Mouse (Mus musculus) kidney, adult 2 months (tissue): ENCODE data around the gene Abca3. TPM values are rescaled to one million over a fixed set of nuclear protein-coding genes. Genes with fewer than 3 reads are reported as not detected.
"Not testable (repeated sequence)": the region's sequence is repeated elsewhere in the genome, so short reads cannot be mapped to it uniquely, and the experiment has no call there.

Source experiments
- DNase-seq: peaks from one replicate; pipeline ENCODE4 v3.0.0; 2021
- H3K27ac ChIP-seq: fragments of 200-500 bp; 2 replicates; pipeline ENCODE4 v1.5.1; 2012; ENCODE audit warnings: low read depth, low read length, control low read depth, inconsistent platforms; ENCODE audit not compliant: insufficient read depth
- H3K27me3 ChIP-seq: fragments of 200-500 bp; replicated peaks from 2 replicates; pipeline ENCODE4 v1.6.1; 2012; ENCODE audit warnings: mild to moderate bottlenecking, moderate library complexity, low read length, inconsistent platforms; ENCODE audit not compliant: control insufficient read depth, insufficient read depth
- H3K36me3 ChIP-seq: fragments of 200-500 bp; 2 replicates; pipeline ENCODE4 v1.6.1; 2012; ENCODE audit warnings: mild to moderate bottlenecking, moderate library complexity, low read length, inconsistent platforms; ENCODE audit not compliant: control insufficient read depth, insufficient read depth
- H3K4me1 ChIP-seq: fragments of 200-500 bp; 2 replicates; pipeline ENCODE4 v1.6.1; 2011; ENCODE audit warnings: low read length; ENCODE audit not compliant: control insufficient read depth, insufficient read depth
- H3K4me3 ChIP-seq: fragments of 200-500 bp; 2 replicates; pipeline ENCODE4 v1.5.1; 2011; ENCODE audit warnings: mild to moderate bottlenecking, low read depth, low read length, control low read depth; ENCODE audit not compliant: insufficient read depth
- CTCF ChIP-seq: fragments of 200-500 bp; conservative IDR thresholded peaks from 2 replicates; pipeline ENCODE4 v1.5.1; 2011; ENCODE audit warnings: low read depth, mild to moderate bottlenecking, control low read depth, low read length, moderate library complexity, mixed read lengths; ENCODE audit not compliant: insufficient read depth, insufficient read length
- POLR2A ChIP-seq: fragments of 200-500 bp; IDR thresholded peaks from one replicate; pipeline ENCODE4 v1.6.1; 2011; ENCODE audit warnings: low read depth, low read length, control low read depth
- WGBS: fragments of 180-500 bp; shearing (Covaris S2); methylation state at CpG from one replicate; pipeline ENCODE4 v1.1.7; 2018; 5-methylcytosine and 5-hydroxymethylcytosine counted together
- polyA plus RNA-seq: library from polyadenylated mRNA; depleted of rRNA; stranded (reverse); fragments of >200 nt; gene quantifications from 2 replicates; pipeline ENCODE4 v1.2.3, GENCODE M21; 2012

The Abca3 gene
- polyA plus RNA-seq, 1 experiment = 214 TPM

DNA sequence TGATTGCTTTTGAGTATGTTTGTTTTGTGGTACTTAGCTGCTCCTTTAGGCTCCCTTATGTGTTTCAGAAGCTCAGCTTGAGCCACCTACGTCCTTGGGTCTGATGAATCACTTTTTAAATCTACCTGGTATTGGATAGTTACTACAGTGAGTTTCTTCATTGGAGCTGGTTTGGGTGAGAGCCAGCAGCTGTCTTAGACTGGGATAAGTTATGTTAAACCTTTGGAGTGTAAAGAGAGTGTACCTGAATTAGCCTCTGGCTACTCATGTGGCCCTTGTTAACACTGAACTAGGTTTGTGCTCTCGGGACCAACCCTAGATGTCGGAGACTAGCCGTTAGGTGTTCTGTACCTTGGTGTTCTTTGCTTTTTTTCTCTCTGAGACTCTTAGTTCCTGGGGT lies 71.4 kb downstream of the Abca3 start:
- DNase-seq = no peak
- H3K27ac ChIP-seq = no peak overlapping the region
- H3K27me3 ChIP-seq = no peaks in the 10 kb centered on the region
- no peak overlapping the region for H3K4me3 ChIP-seq
- H3K4me1 ChIP-seq = peaks cover 3% of the 10 kb centered on the region; the same call in 1 of the 2 replicates
- 77% methylated on average over 4 of the region's 4 CpGs for WGBS
- peaks cover 5% of the 10 kb centered on the region for H3K36me3 ChIP-seq
- TF ChIP-seq CTCF (no peak), POLR2A (no peak)

DNA sequence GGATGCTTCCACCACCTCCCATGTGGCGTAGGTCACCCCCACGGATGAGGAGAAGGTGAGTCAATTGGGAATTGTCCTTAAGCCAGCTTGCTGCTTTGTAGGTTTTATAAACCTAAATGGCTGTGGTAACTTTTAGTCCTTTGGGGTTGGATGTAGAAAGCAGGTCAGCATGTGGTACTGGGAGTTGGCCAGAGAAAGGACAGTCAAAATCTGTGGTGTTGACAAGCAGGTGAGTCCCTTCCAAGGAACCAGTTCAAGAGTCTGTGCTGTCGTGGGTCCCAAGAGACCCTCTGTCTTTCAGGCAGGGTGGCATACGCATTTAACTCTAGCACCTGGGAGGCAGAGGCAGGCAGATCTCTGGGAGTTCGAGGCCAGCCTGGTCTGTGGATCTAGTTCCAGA lies 72.7 kb downstream of the Abca3 start:
- no peaks in the 10 kb centered on the region for H3K27me3 ChIP-seq
- no peak overlapping the region for H3K27ac ChIP-seq
- 91% methylated on average over 5 of the region's 5 CpGs for WGBS
- no peak overlapping the region for H3K4me3 ChIP-seq
- no peak for DNase-seq
- H3K36me3 ChIP-seq = peaks cover 5% of the 10 kb centered on the region
- TF ChIP-seq CTCF = no peak
- TF ChIP-seq POLR2A = no peak
- H3K4me1 ChIP-seq = peaks cover 11% of the 10 kb centered on the region; the same call in 1 of the 2 replicates

DNA sequence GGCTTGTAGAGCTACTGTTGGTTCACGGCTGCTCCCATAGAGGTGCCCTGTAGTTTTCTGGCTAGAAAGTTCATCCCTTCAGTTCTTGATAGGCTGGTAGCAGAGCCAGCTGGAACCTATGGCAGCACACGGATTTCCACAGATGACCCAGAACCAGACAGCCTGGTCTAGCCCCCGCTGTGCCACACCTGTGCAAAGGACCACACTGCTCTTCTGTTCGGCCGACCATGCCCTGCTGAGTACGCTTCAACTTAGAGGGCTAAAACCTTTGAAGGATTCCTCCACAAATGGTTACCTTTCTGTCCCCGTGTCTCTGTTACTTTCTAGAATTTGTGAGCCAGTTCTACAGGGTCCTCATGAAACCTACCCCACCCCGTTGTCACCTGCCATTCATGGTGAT lies 73.6 kb downstream of the Abca3 start:
- H3K4me1 ChIP-seq = peaks cover 13% of the 10 kb centered on the region; the same call in 1 of the 2 replicates
- not testable (repeated sequence) for H3K27ac ChIP-seq, H3K4me3 ChIP-seq, H3K36me3 ChIP-seq, DNase-seq, H3K27me3 ChIP-seq
- WGBS = 94% methylated on average over 6 of the region's 8 CpGs

DNA sequence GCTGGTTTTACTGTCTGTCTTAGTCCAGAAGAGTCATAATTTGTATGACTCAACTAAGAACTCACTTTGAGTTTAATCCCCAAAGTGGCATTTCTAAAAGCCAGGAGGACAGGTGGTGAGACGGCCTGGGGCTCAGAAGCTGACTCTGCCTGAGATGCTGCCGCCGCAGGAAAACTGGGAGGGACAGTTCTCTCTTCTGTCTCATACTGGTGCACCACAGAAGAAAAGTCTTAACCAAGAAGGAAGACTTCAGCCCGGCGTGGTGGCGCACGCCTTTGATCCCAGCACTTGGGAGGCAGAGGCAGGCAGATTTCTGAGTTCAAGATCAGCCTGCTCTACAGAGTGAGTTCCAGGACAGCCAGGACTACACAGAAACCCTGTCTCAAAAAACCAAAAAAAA lies 74.2 kb downstream of the Abca3 start:
- 91% methylated on average over 7 of the region's 7 CpGs for WGBS
- DNase-seq = no peak
- Histone ChIP-seq H3K4me3 (no peak overlapping the region), H3K27ac (peak overlapping the region; percentile 37), H3K4me1 (peaks cover 13% of the 10 kb centered on the region; the same call in 1 of the 2 replicates), H3K27me3 (no peaks in the 10 kb centered on the region), H3K36me3 (peaks cover 3% of the 10 kb centered on the region; the same call in 1 of the 2 replicates)
- no peak for TF ChIP-seq CTCF
- TF ChIP-seq POLR2A = no peak

GRCm38 (mm10) chr17:24426471-24427169 lies 74.9 kb downstream of the Abca3 start, which contains the start of gene Eci1:
Eci1 (plus strand) TSS chr17:24426641.
- TF ChIP-seq CTCF = no peak
- TF ChIP-seq POLR2A = peak; percentile 93
- H3K4me3 ChIP-seq = peak within 1 kb of the TSS; percentile 79
- peak; percentile 99 for DNase-seq
- H3K27me3 ChIP-seq = no peaks in the 10 kb centered on the region
- under 1% methylated on average over 48 of the region's 48 CpGs for WGBS
- peak within 1 kb of the TSS; percentile 93 for H3K27ac ChIP-seq
- H3K4me1 ChIP-seq = peaks cover 13% of the 10 kb centered on the region; the same call in 1 of the 2 replicates
- no peaks in the 10 kb centered on the region; the same call in 1 of the 2 replicates for H3K36me3 ChIP-seq

DNA sequence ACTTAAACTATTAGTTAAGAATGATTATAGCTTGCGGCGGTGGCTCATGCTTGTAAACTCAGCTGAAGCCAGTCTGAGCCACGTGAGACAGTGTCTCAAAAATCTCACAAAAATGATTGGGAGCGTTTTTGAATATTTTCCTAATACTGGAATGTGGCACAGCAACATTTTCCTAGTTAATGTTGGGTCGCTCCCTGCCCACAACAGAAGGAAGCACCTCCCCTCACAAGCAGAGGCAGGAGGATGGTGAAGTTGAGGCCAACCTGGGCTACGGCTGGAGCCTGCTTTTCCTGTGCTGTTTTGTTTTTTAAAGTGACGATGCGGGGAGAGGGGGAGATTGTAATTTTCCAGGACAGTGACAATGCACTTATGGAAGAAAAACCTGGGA lies 75.4 kb downstream of the Abca3 start:
- 2% methylated on average over 8 of the region's 8 CpGs for WGBS
- peak overlapping the region; percentile 93 for H3K27ac ChIP-seq

GRCm38 (mm10) chr17:24429201-24429983 lies 77.6 kb downstream of the Abca3 start:
- Histone ChIP-seq H3K36me3 (no peaks in the 10 kb centered on the region), H3K4me1 (peaks cover 13% of the 10 kb centered on the region; the same call in 1 of the 2 replicates), H3K4me3 (no peak overlapping the region), H3K27me3 (no peaks in the 10 kb centered on the region), H3K27ac (peak overlapping the region; percentile 68)
- TF ChIP-seq CTCF (no peak), POLR2A (no peak)
- DNase-seq = peak; percentile 75
- WGBS = 63% methylated on average over 14 of the region's 14 CpGs

More for the DNA sequence above, 75.4 kb downstream of the Abca3 start:
- peak; percentile 47 for DNase-seq
- Histone ChIP-seq H3K36me3 (no peaks in the 10 kb centered on the region; the same call in 1 of the 2 replicates), H3K4me3 (peak overlapping the region; percentile 79), H3K27me3 (no peaks in the 10 kb centered on the region), H3K4me1 (peaks cover 13% of the 10 kb centered on the region; the same call in 1 of the 2 replicates)
- no peak for TF ChIP-seq POLR2A
- no peak for TF ChIP-seq CTCF
